Mouse (Mus musculus) kidney, postnatal 14 days (tissue): ENCODE data around the gene Cst6.
A peak's percentile ranks its signal among the peaks of the same experiment; 100 is the strongest.

Source experiments
- DNase-seq: peaks from one replicate; pipeline ENCODE4 v3.0.0; 2022; ENCODE audit warnings: mixed read lengths

Cst6 gene

DNA sequence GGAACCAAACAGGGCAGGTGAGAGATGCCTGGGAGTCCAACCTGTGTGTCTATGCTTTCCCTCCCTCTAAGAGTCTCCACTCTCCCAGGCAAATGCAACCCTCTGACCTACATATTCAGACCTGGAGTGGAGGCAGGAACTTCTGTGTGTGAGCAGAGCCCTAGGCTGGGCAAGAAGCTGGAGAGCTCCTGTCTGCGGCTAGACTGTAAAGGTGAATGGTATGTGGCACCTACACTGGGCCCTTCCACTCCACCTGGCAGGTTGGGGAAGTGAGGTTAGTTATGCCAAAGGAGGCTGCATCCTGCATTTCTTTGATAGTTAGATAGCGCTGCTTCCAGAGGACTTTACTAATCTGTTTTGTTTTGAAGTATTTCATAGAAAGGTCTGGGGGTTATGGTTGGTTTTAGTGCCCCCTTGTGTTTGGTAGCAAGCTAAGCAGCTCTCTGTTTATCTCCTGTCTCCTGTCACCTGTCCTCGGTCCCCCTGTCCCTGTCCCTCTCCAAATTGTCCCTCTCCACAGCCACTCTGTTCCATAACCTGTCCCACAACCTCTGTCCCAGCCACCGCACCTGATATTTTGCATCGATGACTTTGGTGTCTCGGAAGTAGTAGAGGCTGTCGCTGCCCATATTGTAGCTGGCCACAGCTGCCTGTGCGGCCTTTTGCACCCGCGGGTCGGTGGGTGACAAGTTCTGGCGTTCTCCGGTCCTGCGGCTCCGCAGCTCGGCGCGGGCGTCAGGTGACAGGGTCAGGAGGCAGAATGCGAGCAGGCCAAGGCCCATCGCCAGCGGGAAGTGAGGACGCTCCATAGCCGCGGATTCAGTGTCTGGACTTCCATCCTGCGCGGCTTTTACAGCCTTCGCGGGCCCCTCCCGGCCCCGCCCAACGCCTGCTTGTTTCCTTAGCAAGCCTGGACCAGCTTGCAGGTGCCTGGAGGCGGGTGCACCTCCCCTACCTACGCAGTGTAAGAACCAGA is 560 bp downstream of the Cst6 start:
- peak; percentile 40 for DNase-seq

DNA sequence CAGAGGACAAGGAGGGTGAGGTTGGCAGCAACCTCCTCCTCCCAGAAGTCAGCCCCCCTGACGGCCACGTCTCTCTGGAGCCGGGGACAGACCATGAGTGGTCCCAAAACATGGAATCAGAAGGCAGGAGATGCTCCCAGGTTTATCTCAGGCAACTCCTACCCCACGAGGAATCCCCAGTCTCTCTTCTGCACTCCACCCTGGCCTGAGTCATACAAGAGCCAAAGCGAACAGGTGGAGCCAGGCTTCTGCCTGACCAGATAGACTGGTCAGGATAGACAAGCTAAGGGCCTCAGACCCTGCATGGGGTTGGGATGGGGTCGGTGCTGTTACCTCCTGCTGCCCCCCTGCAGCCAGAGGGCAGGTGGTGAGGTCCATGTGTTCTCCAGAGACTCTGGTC is 1.3 kb downstream of the Cst6 start:
- DNase-seq: no peak

DNA sequence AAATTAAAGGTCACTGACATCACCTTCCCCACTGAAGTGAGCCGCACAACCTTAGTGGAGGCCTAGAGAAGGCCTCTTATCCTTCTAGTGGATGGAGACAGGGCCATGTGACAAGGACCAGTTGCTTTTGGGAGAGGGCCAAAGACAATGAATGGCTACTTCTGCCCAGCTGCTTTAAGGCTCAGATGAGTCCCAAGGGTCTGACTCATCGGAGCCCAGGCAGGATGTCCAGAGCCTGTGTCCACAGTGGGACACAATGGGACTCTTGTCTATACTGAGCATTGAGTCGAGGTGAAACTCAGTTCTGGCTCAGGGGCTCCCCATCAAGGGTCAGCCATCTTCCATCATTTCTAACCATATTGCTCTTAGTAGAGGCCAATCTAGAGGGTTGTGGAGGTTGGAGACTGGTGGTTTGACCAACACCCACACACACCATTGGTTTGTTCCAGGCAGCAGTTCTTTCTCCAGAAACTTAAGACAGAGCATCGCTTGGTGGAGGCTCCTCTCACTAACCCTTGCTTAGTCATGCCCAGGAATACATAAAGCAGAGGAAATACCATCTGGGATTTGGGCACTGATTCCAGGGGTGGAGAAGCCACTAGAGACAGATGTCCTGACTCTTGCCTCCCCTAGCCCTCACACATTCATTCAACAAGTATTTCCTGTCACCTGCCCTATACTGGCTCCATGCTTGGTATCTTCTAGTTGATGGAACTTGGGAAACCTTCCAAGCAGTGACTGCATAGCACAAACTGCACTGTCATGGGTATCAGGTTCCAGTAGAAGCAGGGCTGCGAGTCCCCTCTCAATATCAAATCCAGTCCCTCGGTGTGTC is 3.9 kb downstream of the Cst6 start:
- peak; percentile 24 for DNase-seq

DNA sequence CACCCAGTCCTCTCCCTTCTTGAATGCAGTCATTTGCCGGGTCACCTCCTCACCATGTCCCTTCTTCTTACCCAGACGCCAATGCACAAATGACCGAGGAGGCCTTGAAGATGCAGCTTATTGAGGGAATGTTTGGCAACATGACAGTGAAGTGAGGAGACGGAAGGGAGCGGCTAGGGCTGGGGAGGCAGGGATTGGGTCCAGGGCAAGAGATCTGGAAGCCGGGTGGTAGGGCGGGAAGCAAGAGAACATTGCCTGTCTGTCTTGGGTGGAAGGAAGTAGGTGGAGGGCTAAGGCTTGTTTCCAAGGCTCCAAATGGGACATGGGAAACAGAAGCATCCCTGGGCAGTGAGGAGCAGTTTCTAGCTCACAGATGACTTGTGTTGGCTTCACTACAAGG is 8.0 kb downstream of the Cst6 start:
- no peak for DNase-seq

DNA sequence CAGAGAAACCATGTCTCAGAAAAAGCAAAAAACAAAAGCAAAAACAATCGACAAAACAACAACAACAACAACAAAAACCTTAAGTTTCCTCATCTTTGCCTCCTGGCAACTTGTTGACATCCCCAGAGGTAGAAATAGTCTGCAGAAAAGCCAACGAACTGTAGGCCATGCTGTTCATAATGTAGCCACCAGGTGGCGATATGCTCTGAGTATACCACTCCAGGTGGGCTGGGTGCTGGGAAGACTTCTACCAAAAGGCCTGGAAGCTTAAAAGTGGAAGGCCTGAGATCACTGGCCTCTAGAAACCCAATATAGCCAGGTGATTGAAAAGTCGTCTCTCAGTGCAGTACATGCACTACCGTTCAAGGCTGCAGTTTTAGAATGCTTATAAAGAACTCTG is 11.4 kb downstream of the Cst6 start:
- DNase-seq: peak; percentile 84

DNA sequence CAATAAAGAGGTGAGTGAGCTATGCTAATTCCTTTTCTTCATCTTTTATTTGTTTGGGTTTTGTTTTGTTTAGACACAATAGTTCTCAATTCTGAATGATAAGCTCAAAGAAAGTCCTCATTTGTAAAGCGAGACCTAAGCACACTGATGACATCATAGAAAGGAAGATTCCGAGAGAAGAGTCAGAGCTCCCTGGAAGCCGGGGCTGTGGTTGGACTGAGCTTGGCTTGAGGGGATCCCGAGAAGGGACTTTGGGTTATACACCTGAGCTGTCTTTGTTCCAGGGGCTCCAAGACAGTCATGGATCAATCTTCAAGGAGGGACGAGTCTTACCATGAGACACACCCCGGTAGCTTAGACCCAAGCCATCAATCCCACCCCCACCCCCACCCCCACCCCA is 13.9 kb downstream of the Cst6 start, which contains the start of gene Catsper1:
Gene Catsper1 (plus strand): TSS at position 301 of the 400 bp plus-strand sequence.
- no peak for DNase-seq

DNA sequence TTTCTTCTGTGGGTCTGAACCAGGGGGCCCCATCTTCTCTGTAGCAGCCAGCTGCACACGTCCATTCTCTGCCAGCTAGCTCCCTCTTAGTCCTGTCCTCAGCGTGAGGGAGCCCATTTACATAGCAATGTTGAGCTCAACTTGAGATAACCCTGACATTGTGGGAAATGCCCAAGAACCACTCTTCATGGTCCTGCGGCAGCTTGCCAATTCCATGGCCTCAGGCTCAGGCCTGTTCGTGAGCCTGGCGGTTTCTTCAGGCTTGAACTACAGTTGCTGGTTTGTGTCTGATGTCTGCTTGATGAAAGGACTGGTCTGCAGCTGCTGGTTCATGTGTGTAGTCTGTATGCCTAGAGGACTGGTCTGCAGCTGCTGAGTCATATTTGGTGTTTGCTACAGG is 14.6 kb downstream of the Cst6 start:
- DNase-seq: no peak

DNA sequence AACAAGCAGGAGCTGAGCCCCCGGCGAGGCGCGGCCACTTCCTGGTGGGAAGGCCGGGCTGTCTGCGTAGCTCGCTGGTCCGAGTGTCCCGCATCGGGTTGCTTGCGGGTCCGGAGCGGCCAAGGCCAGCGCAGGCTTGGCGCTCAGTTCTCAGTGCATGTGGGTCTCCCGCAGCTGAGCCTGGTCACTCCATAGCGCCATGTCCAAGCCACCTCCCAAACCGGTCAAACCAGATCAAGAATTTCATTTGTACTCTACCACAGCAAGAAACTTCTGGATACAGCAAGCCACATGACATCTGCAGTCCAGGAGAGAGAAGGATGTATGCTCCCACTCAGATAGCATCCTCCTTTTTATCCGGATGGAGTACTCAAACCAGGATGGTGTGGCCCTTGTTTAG is 21.4 kb downstream of the Cst6 start:
- DNase-seq: peak; percentile 44

DNA sequence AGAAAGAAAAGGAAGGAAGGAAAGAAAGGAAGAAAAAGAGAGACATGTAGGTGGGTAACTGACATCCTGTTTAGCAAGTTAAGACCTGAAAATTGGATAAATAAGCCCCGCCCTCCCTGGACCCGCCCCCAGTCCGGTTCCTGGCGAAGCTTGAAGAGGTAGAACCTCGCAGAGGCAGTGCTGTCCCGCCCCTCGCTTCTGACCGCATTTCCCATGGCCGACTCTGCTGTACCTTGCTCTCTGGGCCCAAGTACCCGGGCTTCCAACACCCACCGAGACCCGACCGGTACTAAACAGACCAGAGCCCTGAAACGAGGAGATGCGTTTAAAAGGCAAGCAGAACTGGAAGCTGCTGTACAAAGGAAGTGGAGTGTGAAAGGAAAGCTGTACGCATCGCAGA is 25.6 kb downstream of the Cst6 start:
- DNase-seq: peak; percentile 62

DNA sequence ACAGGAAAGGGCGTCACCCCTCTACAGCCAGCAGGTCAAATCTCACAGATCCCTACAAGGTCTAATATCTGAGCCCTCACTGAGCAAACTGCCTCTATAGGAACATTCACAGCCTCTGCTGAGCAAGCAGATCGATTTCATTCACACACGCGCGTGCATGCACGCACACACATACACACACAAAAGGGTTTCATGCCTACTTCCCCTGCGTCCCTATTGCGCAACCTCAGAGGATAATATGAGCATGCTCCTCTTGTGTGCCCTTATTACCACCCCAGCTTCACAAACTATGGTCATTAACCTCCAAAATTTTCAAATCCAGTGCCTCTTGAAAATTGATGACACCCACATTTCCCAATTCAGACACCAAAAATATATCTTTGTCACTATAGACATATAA is 36.2 kb downstream of the Cst6 start:
- no peak for DNase-seq

DNA sequence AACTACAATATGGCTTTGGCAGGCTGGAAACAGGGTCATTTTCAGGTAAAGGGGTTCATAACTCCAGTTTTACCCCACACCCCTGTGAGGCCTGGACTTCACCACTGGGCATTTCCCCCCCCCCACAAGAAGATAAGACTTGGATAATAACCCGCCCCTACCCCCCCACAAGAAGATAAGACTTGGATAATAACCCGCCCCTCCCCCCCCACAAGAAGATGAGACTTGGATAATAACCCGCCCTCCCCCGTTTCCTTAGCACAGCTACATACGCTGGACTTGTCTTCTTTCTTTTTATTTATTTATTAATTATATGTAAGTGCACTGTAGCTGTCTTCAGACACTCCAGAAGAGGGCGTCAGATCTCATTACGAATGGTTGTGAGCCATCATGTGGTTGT is 40.3 kb downstream of the Cst6 start:
- DNase-seq: no peak

DNA sequence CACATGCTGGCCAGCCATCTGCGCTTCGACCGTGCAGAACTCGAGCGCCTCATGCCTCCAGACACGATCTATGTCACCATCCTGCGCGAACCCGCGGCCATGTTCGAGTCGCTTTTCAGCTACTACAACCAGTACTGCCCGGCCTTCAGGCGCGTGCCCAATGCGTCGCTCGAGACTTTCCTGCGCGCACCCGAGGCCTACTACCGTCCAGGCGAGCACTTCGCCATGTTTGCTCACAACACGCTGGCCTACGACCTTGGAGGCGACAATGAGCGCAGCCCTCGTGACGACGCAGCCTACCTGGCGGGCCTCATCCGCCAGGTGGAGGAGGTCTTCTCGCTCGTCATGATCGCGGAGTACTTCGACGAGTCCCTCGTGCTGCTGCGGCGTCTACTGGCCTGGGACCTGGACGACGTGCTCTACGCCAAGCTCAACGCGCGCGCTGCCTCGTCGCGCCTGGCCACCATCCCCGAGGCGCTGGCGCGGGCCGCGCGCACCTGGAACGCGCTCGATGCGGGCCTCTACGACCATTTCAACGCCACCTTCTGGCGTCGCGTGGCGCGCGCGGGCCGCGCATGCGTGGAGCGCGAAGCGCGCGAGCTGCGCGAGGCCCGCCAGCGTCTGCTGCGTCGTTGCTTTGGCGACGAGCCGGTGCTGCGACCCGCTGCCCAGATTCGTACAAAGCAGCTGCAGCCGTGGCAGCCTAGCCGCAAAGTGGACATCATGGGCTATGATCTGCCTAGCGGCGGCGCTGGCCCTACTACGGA is 42.2 kb downstream of the Cst6 start:
- DNase-seq: no peak

DNA sequence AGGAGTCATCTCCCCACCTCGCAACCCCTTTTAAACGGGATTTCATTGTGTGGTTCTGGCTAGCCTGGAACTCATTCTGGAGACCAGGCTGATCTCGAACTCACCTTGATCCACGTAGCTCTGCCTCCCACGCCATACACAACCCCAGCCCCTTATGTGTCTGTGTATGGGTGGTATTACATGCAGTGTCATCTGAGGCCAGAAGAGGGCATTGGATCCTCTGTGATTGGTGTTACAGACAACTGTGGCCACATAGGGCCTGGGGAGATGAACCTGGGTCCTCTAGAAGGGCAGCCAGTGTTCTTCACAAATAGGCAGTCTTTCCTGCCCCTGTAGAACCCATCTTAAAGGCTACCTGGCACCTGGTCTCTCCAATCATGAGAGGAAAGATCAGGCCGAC is 43.1 kb downstream of the Cst6 start:
- DNase-seq: no peak

DNA sequence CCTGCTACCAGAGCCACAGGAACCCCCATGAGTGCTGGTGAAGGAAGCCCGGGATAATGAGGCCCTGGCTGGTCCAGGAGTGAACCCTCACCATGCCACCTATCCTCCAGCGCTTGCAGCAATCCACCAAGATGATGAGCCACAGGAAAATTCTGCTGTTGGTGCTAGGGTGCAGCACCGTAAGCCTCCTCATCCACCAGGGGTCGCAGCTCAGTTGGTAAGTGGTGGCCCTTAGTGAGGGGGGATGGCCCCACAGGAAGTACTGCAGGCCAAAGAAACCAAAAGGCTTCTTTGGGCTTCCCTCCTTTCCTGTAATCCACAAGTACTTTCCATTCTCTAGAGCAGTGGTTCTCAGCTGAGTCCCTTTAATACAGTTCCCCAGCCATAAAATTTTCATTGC is 46.9 kb downstream of the Cst6 start:
- DNase-seq: peak; percentile 67

DNA sequence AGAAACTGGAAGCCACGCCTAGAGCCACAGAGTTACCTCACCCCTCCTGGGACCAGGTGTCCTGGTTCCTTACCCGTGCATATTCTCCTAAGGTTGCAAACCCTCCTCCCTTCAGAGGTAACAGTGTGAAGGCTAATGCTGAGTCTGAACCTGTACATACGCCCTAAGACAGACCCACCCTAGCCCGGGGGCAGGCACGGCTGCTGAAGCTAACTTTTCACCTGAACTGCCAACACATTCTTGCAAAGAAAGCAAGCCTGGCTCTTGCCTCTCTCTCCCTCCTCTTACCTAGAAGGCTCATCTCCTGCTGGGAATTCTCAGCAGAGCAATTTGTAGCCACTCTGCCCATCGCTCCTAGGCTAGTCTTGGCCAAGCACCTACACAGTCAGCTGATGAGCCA is 48.8 kb downstream of the Cst6 start:
- DNase-seq: no peak

DNA sequence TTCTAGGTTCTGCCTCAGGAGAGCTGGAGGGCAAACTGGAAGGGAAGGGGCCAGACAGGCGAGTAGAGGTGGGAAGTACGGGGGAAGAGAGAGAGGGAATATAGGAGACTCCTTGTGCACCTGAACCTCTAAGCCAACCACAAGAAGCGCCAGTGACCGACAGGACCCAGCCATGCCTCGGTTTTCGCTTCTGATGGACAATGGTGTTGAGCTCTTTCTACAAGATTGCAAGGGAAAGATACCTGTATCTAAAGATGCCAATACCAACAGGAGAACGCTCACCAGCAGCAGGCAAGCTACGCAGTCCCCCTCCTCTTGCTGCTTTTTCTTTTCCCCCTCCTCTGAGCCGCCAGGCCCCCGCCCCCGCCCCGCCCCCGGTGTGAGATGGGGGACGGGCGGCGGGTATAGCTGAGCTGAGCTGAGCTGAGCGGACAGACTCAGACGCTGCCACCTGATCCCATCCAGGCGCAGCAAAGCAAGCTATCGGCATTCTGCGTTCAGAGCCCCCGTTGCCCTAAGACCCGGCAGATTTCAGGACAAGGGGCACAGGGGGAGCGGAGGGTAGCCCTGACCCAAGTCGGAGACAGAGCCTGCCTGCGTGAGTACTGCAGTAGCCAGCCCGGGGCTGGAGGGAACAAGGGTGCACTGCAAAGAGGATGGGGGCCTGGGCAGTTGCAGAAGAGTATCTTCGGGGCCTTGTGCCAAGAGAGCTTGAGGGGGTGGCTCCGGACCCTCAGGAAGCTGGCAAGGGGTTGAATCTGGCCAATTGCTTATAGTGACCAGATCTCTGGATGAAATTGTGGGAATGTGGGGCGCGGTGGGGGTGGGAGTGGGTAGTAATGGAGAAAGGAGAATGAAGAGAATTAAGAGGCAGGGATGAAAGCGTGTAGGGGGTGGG is 51.2 kb downstream of the Cst6 start, which contains the start of gene Gal3st3:
Gene Gal3st3 (plus strand): TSS at position 429 of the 898 bp plus-strand sequence.
- no peak for DNase-seq

DNA sequence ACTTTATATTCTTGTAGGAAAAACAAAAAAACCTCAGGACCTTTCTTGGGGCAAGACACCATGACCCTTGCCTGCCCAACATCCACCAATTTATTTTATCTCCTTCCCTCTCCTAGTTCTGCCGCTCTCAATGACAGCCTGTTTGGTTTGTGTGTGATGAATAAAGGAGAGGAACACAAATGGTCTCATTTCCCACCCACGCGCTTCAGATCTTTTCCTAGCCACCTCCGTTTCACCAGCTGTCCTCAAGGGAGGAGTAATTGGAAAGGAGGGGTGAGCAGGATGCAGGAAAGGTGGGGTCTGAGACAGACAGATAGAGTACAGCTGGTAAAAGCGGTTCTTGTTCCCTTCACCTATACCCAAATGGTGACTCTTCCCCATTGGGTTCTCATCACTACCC is 52.7 kb downstream of the Cst6 start:
- DNase-seq: no peak

DNA sequence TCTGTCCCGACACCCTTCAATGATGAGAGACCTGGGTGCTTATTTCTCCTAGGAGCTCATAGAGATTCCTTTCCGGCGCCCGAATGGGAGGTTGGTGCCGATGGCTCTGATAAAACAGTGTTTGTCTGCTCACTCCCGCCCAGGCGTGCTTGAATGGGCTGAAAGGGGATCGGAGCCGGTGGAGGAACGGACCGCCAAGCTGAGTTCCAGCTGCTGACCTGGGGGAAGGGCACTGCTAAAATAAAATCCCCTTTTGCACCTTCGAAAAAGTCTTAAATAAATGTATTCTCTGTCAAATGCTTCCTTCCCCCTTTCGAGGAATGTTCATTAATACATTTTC is 53.7 kb downstream of the Cst6 start:
- no peak for DNase-seq

DNA sequence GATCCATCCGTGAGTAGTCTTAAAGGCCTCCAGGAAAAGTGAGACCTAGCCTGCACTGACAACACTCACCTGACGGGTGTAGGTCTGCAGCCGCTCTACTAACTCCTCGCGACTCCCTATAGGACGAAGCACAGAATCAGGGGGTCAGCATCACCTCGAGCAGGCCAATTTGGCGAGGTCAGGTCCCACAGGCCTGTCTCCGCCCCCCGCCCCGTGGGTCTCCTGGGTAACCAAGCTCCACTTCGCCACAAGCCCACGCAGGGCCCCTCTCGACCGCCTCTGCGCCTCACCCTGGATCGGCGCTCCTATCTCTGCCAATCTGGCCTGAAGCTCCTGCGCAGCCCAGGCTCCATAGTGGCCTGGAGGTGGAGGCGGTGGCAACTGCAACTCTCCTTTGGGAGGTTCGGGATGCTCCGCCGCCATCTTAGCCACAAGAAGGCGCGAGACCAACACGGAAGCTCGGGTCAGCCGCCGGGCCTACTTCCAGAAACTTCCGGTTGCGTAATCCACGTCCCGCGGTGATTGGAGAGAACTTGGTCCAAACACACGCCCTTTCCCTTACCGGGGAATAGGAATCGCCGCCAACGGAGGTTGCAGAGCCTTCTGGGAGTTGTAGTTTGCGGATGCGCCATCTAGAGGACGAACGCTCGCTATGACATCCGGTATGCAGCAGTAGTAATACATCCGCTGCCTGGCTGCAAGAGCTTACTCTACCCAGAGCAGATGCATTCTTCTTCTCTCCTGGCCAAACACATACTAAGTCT is 54.2 kb downstream of the Cst6 start, which contains the start of gene Sf3b2:
Gene Sf3b2 (minus strand): TSS at position 484 of the 764 bp plus-strand sequence.
- DNase-seq: peak; percentile 99
